ENCODE assay signal across 9 mouse cellular contexts in the genomic region with DNA sequence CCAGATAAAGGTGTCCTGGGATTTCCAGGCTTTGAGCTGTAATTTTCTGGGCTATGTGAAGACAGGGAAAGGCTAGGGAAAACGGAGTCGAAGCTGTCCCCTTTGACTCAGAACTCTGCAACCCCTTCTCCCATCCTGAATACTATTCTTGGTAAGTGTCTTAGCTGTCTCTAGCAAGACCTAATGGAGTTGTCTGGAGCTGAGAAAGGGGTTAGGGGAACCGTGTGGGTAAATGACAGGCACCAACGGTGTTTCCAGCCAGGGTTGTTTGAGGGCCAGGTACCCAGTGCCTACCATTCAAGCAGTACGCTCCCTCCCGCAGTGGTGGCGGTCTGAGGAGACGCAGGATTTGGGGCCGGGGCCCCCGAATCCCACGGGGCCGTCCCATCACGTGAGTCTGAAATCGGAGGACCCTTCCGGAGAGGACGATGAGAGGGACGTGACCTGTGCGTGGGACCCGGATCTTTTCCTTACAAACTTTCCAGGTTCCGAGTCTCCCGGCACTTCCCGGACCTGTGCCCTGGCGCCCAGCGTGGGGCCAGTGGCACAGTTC. TPM values are rescaled to one million over a fixed set of nuclear protein-coding genes. Genes with fewer than 3 reads are reported as not detected.
DNase-seq lines count a peak whose midpoint lies in the region; ATAC-seq and TF ChIP-seq lines count a peak whose summit lies in the region.
"Had no signal": no experiment of that assay in that cellular context is flagged by ENCODE, and none has a peak within 500 bp of the region (broad histone marks: within the 10 kb centered on the region; RNA-seq: fewer than 3 reads in every experiment).

No protein-coding gene starts in this region.

- no peaks in the 10 kb centered on the region; the same call in 1 of the 2 replicates for H3K27me3 ChIP-seq in testis, adult 2 months (ENCODE audit: control insufficient read depth, insufficient read depth, low read length)
- no peaks in the 10 kb centered on the region for H3K27me3 ChIP-seq in liver, embryonic 11.5 days (replicated peaks; ENCODE audit: control insufficient read depth, insufficient read depth, low read length)
- H3K27me3 ChIP-seq in stomach, postnatal 0 days (ENCODE audit: control insufficient read depth, insufficient read depth, low read length): no peaks in the 10 kb centered on the region

- no peak for TF ChIP-seq POLR2A in testis, adult 2 months (IDR thresholded peaks at IDR 0.05; ENCODE audit: control insufficient read depth, low read depth, low read length)

- DNase-seq in cerebellum, adult 8-10 months: peak; percentile 48
- no peak for DNase-seq in cerebellum, postnatal 36 days
- no peak for DNase-seq in testis, postnatal 10 days (ENCODE audit: low spot score)
- no peak for DNase-seq in liver, embryonic 11.5 days (ENCODE audit: low spot score)
- DNase-seq in stomach, postnatal 0 days (ENCODE audit: low spot score): no peak
- no peak for DNase-seq in urinary bladder, postnatal 14 days (ENCODE audit: low spot score)
- DNase-seq in adrenal gland, postnatal 10 days: no peak

- H3K4me1 ChIP-seq in testis, adult 2 months (ENCODE audit: control insufficient read depth, insufficient read depth, low read length): peaks cover 22% of the 10 kb centered on the region
- H3K4me1 ChIP-seq in liver, embryonic 11.5 days (replicated peaks; ENCODE audit: control insufficient read depth, insufficient read depth, low read length): peaks cover 32% of the 10 kb centered on the region
- no peaks in the 10 kb centered on the region for H3K4me1 ChIP-seq in stomach, postnatal 0 days (replicated peaks; ENCODE audit: control insufficient read depth, insufficient read depth)

- 2% methylated on average over 24 of the region's 24 CpGs for WGBS in liver, embryonic 11.5 days
- 5% methylated on average over 23 of the region's 24 CpGs for WGBS in stomach, postnatal 0 days

- no peak for TF ChIP-seq CTCF in testis, adult 2 months (IDR thresholded peaks at IDR 0.05; ENCODE audit: control insufficient read depth, insufficient read depth, insufficient replicate concordance, low read depth, low read length)
- no peak for TF ChIP-seq CTCF in stomach, postnatal 0 days (IDR thresholded peaks at IDR 0.05; ENCODE audit: low read depth)

- H3K4me2 ChIP-seq in liver, embryonic 11.5 days: peak overlapping the region; percentile 96
- peak overlapping the region; percentile 99 for H3K4me2 ChIP-seq in stomach, postnatal 0 days (replicated peaks; ENCODE audit: low read depth)

- H3K4me3 ChIP-seq in testis, adult 2 months (ENCODE audit: control insufficient read depth, low read depth, low read length): peak overlapping the region; percentile 92
- peak overlapping the region; percentile 93 for H3K4me3 ChIP-seq in liver, embryonic 11.5 days (ENCODE audit: low read depth, low read length)
- H3K4me3 ChIP-seq in stomach, postnatal 0 days (ENCODE audit: low read depth, low read length): peak overlapping the region; percentile 71

- peak overlapping the region; percentile 99 for H3K9ac ChIP-seq in liver, embryonic 11.5 days (ENCODE audit: low read depth, low read length)
- peak overlapping the region; percentile 74 for H3K9ac ChIP-seq in stomach, postnatal 0 days (ENCODE audit: low read length)

- no peak for TF ChIP-seq EP300 in stomach, postnatal 0 days (optimal IDR thresholded peaks at IDR 0.05)

- no peak overlapping the region for H3K27ac ChIP-seq in testis, adult 2 months (ENCODE audit: control insufficient read depth, insufficient read depth, low read depth, low read length)
- peak overlapping the region; percentile 99 for H3K27ac ChIP-seq in liver, embryonic 11.5 days (ENCODE audit: low read depth, low read length)
- peak overlapping the region; percentile 80; the same call in 1 of the 2 replicates for H3K27ac ChIP-seq in stomach, postnatal 0 days (replicated peaks)

- H3K36me3 ChIP-seq in testis, adult 2 months (ENCODE audit: control insufficient read depth, insufficient read depth, low read length): no peaks in the 10 kb centered on the region
- H3K36me3 ChIP-seq in liver, embryonic 11.5 days (ENCODE audit: control insufficient read depth, insufficient read depth, low read length): peaks cover 12% of the 10 kb centered on the region; the same call in 1 of the 2 replicates
- H3K36me3 ChIP-seq in stomach, postnatal 0 days (ENCODE audit: control insufficient read depth, insufficient read depth, low read length): no peaks in the 10 kb centered on the region

- H3K9me3 ChIP-seq in liver, embryonic 11.5 days (ENCODE audit: control insufficient read depth, low read length): no peaks in the 10 kb centered on the region
- H3K9me3 ChIP-seq in stomach, postnatal 0 days (ENCODE audit: control insufficient read depth, low read length): no peaks in the 10 kb centered on the region

- ATAC-seq in liver, embryonic 11.5 days (replicated peaks; ENCODE audit: low FRiP score): 0 out of 2 replicates have a peak, but pooled peaks have one; percentile 4
- ATAC-seq in stomach, postnatal 0 days (ENCODE audit: low FRiP score, low TSS enrichment): no peak

RNA-seq across cellular contexts. Expression of a gene that starts 0.7 kb away (rescaled TPM):
- polyA plus RNA-seq in testis, adult 2 months (2012; rRNA removed): 0.36 and 0.48 TPM in 2 replicates
- 458 and 504 TPM in 2 replicates for polyA plus RNA-seq in liver, embryonic 11.5 days (2014; fragmentation: Nextera tagmentation; extraction: Ambion mirVana)
- 0.51 and 0.82 TPM in 2 replicates for polyA plus RNA-seq in stomach, postnatal 0 days (2015; fragmentation: Nextera tagmentation; extraction: Ambion mirVana)
- 1 to 10 TPM; 2.6 to 4.3 TPM for total RNA-seq in adrenal gland, postnatal 10 days (2021)

RNA-seq across cellular contexts. Expression of a gene that starts 5.9 kb away (rescaled TPM):
- polyA plus RNA-seq in testis, adult 2 months (2012; rRNA removed): 1.6 and 2.1 TPM in 2 replicates
- polyA plus RNA-seq in liver, embryonic 11.5 days (2014; fragmentation: Nextera tagmentation; extraction: Ambion mirVana): 11.5 and 12.7 TPM in 2 replicates
- polyA plus RNA-seq in stomach, postnatal 0 days (2015; fragmentation: Nextera tagmentation; extraction: Ambion mirVana): 15.9 and 17.4 TPM in 2 replicates
- 10 to 100 TPM; 11.8 to 12.8 TPM for total RNA-seq in adrenal gland, postnatal 10 days (2021)

RNA-seq across cellular contexts. Expression of a gene that starts 8.7 kb away (rescaled TPM):
- polyA plus RNA-seq in testis, adult 2 months (2012; rRNA removed): 8.1 and 10.5 TPM in 2 replicates
- 53.5 and 56.7 TPM in 2 replicates for polyA plus RNA-seq in liver, embryonic 11.5 days (2014; fragmentation: Nextera tagmentation; extraction: Ambion mirVana)
- polyA plus RNA-seq in stomach, postnatal 0 days (2015; fragmentation: Nextera tagmentation; extraction: Ambion mirVana): 18.5 and 21.1 TPM in 2 replicates
- total RNA-seq in adrenal gland, postnatal 10 days (2021): 10 to 100 TPM; 77.9 to 96.9 TPM

RNA-seq across cellular contexts. Expression of a gene that starts 30.5 kb away (rescaled TPM):
- 101 and 138 TPM in 2 replicates for polyA plus RNA-seq in testis, adult 2 months (2012; rRNA removed)
- 144 and 160 TPM in 2 replicates for polyA plus RNA-seq in liver, embryonic 11.5 days (2014; fragmentation: Nextera tagmentation; extraction: Ambion mirVana)
- polyA plus RNA-seq in stomach, postnatal 0 days (2015; fragmentation: Nextera tagmentation; extraction: Ambion mirVana): 25.0 and 27.3 TPM in 2 replicates
- 10 to 100 TPM; 16.1 to 21.1 TPM for total RNA-seq in adrenal gland, postnatal 10 days (2021)

RNA-seq across cellular contexts. Expression of a gene that starts 34.7 kb away (rescaled TPM):
- 1.5 and 1.6 TPM in 2 replicates for polyA plus RNA-seq in testis, adult 2 months (2012; rRNA removed)
- 0.14 and 0.29 TPM in 2 replicates for polyA plus RNA-seq in liver, embryonic 11.5 days (2014; fragmentation: Nextera tagmentation; extraction: Ambion mirVana)
- polyA plus RNA-seq in stomach, postnatal 0 days (2015; fragmentation: Nextera tagmentation; extraction: Ambion mirVana): 0.87 and 1.1 TPM in 2 replicates
- total RNA-seq in adrenal gland, postnatal 10 days (2021): 1 to 10 TPM; 2.3 to 4.2 TPM
- total RNA-seq: common myeloid progenitor, adult 5-6 weeks had no signal

Comparison
In these comparisons a context has a peak if more than half of its experiments do, and no peak if none do; other contexts are left out.
1. RNA of a gene that starts 0.7 kb away (polyA plus RNA-seq): 458 to 504 TPM in liver, embryonic 11.5 days; 0.51 to 0.82 TPM in stomach, postnatal 0 days and 0.36 to 0.48 TPM in testis, adult 2 months; every median in the first group is over 100 times any median in the second.
2. Peak in every context shown above with its lines, with median percentiles within 50 percentile points of each other: H3K4me3 ChIP-seq.